17 mouse cellular contexts compared by ENCODE assay signal in genomic region chr2:155340166-155340565, GRCm38 (mm10).
"Had no signal": no experiment of that assay in that cellular context is flagged by ENCODE, and none has a peak within 500 bp of the region (broad histone marks: within the 10 kb centered on the region; RNA-seq: fewer than 3 reads in every experiment).

No protein-coding gene starts in this region.

- H3K9me3 ChIP-seq: limb, embryonic 15.5 days; liver, embryonic 13.5 days; liver, embryonic 15.5 days; midbrain, embryonic 10.5 days; midbrain, embryonic 12.5 days; neural tube, embryonic 13.5 days; neural tube, embryonic 15.5 days had no signal

- H3K27me3 ChIP-seq: limb, embryonic 15.5 days; liver, embryonic 13.5 days; liver, embryonic 15.5 days; midbrain, embryonic 12.5 days; neural tube, embryonic 13.5 days; neural tube, embryonic 15.5 days had no signal

- ATAC-seq: midbrain, embryonic 16.5 days had no signal

- H3K27ac ChIP-seq: limb, embryonic 15.5 days; liver, embryonic 13.5 days; liver, embryonic 15.5 days; midbrain, embryonic 10.5 days; midbrain, embryonic 12.5 days; neural tube, embryonic 13.5 days; neural tube, embryonic 15.5 days had no signal

- DNase-seq: liver, embryonic 13.5 days; lung, embryonic 14.5 days; lung, postnatal 4 days; midbrain, embryonic 14.5 days; right cerebral cortex, postnatal 14 days; thymus, adult 2 months; thymus, postnatal 25 days; thymus, postnatal 4 days had no signal

- H3K4me2 ChIP-seq: limb, embryonic 15.5 days; liver, embryonic 11.5 days; liver, embryonic 13.5 days; liver, embryonic 15.5 days; lung, embryonic 14.5 days; midbrain, embryonic 12.5 days; neural tube, embryonic 13.5 days; neural tube, embryonic 15.5 days had no signal

- H3K4me3 ChIP-seq: limb, embryonic 15.5 days; liver, embryonic 13.5 days; liver, embryonic 15.5 days; midbrain, embryonic 10.5 days; midbrain, embryonic 12.5 days; myocyte; neural tube, embryonic 13.5 days; neural tube, embryonic 15.5 days had no signal

- H3K9ac ChIP-seq: limb, embryonic 15.5 days; liver, embryonic 13.5 days; liver, embryonic 15.5 days; lung, embryonic 14.5 days; midbrain, embryonic 12.5 days; neural tube, embryonic 13.5 days; neural tube, embryonic 15.5 days had no signal

- H3K4me1 ChIP-seq: limb, embryonic 15.5 days; liver, embryonic 13.5 days; liver, embryonic 15.5 days; midbrain, embryonic 10.5 days; midbrain, embryonic 12.5 days; neural tube, embryonic 13.5 days; neural tube, embryonic 15.5 days had no signal
